Mouse (Mus musculus) liver, embryonic 12.5 days (tissue): Measurements from ENCODE around the gene Tbx1. TPM values are rescaled to one million over a fixed set of nuclear protein-coding genes. Genes with fewer than 3 reads are reported as not detected.
"Not testable (repeated sequence)": the region's sequence is repeated elsewhere in the genome, so short reads cannot be mapped to it uniquely, and the experiment has no call there.

Experiments
- ATAC-seq: fragments of 200-750 bp; cut with Nextera tagmentation; 2 replicates; pipeline ENCODE4 v1.8.0; 2017; ENCODE audit warnings: moderate number of reproducible peaks, mild to moderate bottlenecking, moderate library complexity
- H3K27ac ChIP-seq: fragments of 300-500 bp; sonication (generic); 2 replicates; pipeline ENCODE4 v1.5.1; 2016; ENCODE audit warnings: mild to moderate bottlenecking
- H3K27me3 ChIP-seq: fragments of 300-500 bp; sonication (generic); replicated peaks from 2 replicates; pipeline ENCODE4 v1.6.1; 2016; ENCODE audit warnings: mild to moderate bottlenecking, moderate library complexity
- H3K36me3 ChIP-seq: fragments of 300-500 bp; sonication (generic); 2 replicates; pipeline ENCODE4 v1.6.1; 2016; ENCODE audit warnings: mild to moderate bottlenecking, moderate library complexity
- H3K4me1 ChIP-seq: fragments of 300-500 bp; sonication (generic); 2 replicates; pipeline ENCODE4 v1.6.1; 2016
- H3K4me2 ChIP-seq: fragments of 300-500 bp; sonication (generic); 2 replicates; pipeline ENCODE4 v1.6.1; 2016; ENCODE audit warnings: mild to moderate bottlenecking, moderate library complexity
- H3K4me3 ChIP-seq: fragments of 300-500 bp; sonication (generic); 2 replicates; pipeline ENCODE4 v1.5.1; 2016; ENCODE audit warnings: mild to moderate bottlenecking, moderate library complexity
- H3K9ac ChIP-seq: fragments of 300-500 bp; sonication (generic); 2 replicates; pipeline ENCODE4 v1.6.1; 2016; ENCODE audit warnings: mild to moderate bottlenecking, moderate library complexity
- H3K9me3 ChIP-seq: fragments of 300-500 bp; sonication (generic); replicated peaks from 2 replicates; pipeline ENCODE4 v1.6.1; 2016; ENCODE audit warnings: mild to moderate bottlenecking, moderate library complexity
- WGBS: fragments of 180-500 bp; shearing (Covaris S2); methylation state at CpG from one replicate; pipeline ENCODE4 v1.1.7; 2016; ENCODE audit not compliant: insufficient replicate concordance; 5-methylcytosine and 5-hydroxymethylcytosine counted together
- polyA plus RNA-seq: library from polyadenylated mRNA; unstranded; fragments of >200 nt; fragmentation: Nextera tagmentation; extraction: Ambion mirVana; gene quantifications from 2 replicates; pipeline ENCODE4 v1.2.1, GENCODE M21; 2016

Tbx1 gene
- polyA plus RNA-seq, 1 experiment from 2014 or later, result not detected

GRCm38 (mm10) chr16:18564472-18564871 lies 26.0 kb downstream of the Tbx1 start:
- peaks cover 12% of the 10 kb centered on the region; the same call in 1 of the 2 replicates for H3K27me3 ChIP-seq
- H3K4me3 ChIP-seq, result no peak overlapping the region
- H3K9me3 ChIP-seq, result no peaks in the 10 kb centered on the region
- H3K36me3 ChIP-seq, result no peaks in the 10 kb centered on the region
- H3K4me2 ChIP-seq, result no peak overlapping the region
- no peak overlapping the region for H3K9ac ChIP-seq
- ATAC-seq, result no peak
- H3K27ac ChIP-seq, result no peak overlapping the region
- WGBS, result 83% methylated on average over 2 of the region's 2 CpGs
- H3K4me1 ChIP-seq, result no peaks in the 10 kb centered on the region

GRCm38 (mm10) chr16:18556461-18556860 lies 34.0 kb downstream of the Tbx1 start:
- H3K27ac ChIP-seq, result no peak overlapping the region
- no peak overlapping the region for H3K4me2 ChIP-seq
- no peak for ATAC-seq
- no peaks in the 10 kb centered on the region for H3K4me1 ChIP-seq
- H3K27me3 ChIP-seq, result no peaks in the 10 kb centered on the region
- no peaks in the 10 kb centered on the region for H3K9me3 ChIP-seq
- no peak overlapping the region for H3K4me3 ChIP-seq
- 60% methylated on average over 3 of the region's 3 CpGs for WGBS
- H3K36me3 ChIP-seq, result no peaks in the 10 kb centered on the region
- H3K9ac ChIP-seq, result no peak overlapping the region

DNA sequence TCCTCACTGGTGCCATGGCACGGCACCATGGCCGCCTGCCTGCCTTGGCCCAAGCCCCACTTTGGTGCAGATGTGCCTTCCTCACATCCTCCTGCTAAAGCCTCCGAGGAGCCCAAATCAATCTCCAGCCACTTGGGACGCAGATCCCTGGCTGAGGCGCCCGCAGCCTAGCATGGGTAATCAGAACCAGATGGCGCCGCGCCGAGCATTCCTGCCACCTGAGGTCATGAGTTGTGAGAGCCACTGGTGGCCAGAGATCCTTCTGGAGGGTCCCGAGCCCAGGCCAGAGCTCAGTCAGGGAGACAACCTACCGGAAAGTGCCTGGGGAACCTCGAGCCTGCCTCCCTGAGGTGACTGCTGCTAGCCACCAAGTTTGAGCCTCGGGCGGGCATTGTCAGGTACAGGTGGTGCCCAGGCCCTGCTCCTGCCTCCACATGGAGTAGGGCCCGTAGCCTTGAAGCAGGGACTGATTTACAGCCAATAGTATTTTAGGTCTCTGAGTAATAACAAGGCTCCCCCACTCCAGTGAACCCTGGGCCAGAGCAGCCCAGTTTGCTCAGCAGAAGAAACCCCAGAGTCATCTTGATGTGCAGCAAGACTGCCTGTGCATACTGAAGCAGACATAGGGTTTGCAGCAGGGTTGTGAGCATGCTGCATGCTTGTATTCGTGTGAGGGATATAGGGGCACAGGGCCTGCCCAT lies 35.1 kb downstream of the Tbx1 start:
- H3K4me3 ChIP-seq, result no peak overlapping the region
- no peak overlapping the region for H3K27ac ChIP-seq
- no peaks in the 10 kb centered on the region for H3K9me3 ChIP-seq
- WGBS, result 60% methylated on average over 17 of the region's 17 CpGs
- H3K9ac ChIP-seq, result no peak overlapping the region
- H3K36me3 ChIP-seq, result no peaks in the 10 kb centered on the region
- no peaks in the 10 kb centered on the region for H3K27me3 ChIP-seq
- no peak overlapping the region for H3K4me2 ChIP-seq
- H3K4me1 ChIP-seq, result no peaks in the 10 kb centered on the region
- ATAC-seq, result no peak

DNA sequence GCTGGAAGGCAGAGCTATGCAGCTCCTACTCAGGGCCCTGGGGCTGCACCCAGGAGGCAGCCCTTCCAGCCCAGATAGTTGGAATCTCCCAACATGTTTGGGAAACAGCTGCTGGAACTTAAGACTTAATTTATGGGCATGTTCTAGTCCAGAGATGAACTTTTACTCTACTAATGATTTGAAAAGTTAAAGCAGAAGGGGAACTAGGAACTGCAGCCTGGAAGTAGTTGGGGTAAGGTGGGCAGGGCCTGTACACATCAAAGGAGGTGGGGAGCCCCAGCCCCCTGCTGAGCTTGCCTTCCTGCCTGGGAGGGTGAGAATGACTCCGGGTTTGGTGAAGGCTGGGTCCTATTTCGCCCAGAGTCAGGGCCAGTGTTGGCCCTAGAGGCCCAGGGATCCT lies 35.8 kb downstream of the Tbx1 start:
- Histone ChIP-seq H3K4me1 (no peaks in the 10 kb centered on the region), H3K27ac (no peak overlapping the region), H3K9me3 (no peaks in the 10 kb centered on the region), H3K27me3 (no peaks in the 10 kb centered on the region), H3K9ac (no peak overlapping the region), H3K36me3 (no peaks in the 10 kb centered on the region), H3K4me3 (no peak overlapping the region), H3K4me2 (no peak overlapping the region)
- ATAC-seq, result no peak
- 46% methylated on average over 2 of the region's 2 CpGs for WGBS

DNA sequence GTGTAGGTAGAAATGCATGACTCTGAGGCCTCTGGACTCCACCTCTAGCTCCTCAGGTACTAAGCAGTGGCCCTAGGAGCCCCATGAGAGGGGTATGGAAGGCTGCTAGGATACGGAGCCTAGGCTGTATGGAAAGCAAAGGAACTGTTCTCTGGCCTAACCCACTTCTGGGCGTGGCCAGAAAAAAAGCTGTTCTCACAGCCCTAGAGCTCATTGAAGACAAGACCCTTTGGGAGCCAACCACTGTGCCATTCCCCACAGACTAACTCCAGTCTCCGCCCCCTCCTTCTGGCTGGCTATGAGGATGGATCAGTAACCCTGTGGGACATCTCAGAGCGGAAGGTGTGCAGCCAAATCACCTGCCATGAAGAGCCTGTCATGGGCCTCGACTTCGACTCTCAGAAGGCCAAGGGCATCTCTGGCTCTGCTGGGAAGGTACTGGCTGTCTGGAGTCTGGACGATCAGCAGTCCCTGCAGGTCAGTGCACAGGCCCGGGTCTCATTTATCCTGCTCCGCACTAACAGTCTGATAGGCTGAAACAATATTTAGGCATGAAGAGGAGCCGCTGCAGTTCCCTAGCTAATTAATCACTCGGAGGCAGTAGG lies 38.3 kb downstream of the Tbx1 start:
- Histone ChIP-seq H3K9me3 (no peaks in the 10 kb centered on the region), H3K36me3 (no peaks in the 10 kb centered on the region), H3K4me2 (no peak overlapping the region), H3K27me3 (no peaks in the 10 kb centered on the region), H3K4me1 (no peaks in the 10 kb centered on the region), H3K27ac (no peak overlapping the region), H3K4me3 (no peak overlapping the region), H3K9ac (no peak overlapping the region)
- ATAC-seq, result no peak
- 73% methylated on average over 11 of the region's 11 CpGs for WGBS

- 55% methylated on average over 9 of the region's 9 CpGs for WGBS
- no peak for ATAC-seq
- no peak overlapping the region for H3K9ac ChIP-seq
- no peaks in the 10 kb centered on the region for H3K27me3 ChIP-seq
- no peak overlapping the region for H3K4me2 ChIP-seq
- H3K9me3 ChIP-seq, result no peaks in the 10 kb centered on the region
- H3K4me3 ChIP-seq, result no peak overlapping the region
- no peaks in the 10 kb centered on the region for H3K4me1 ChIP-seq
- no peaks in the 10 kb centered on the region for H3K36me3 ChIP-seq
- no peak overlapping the region for H3K27ac ChIP-seq
Measured at GRCm38 (mm10) chr16:18551604-18552003, 38.9 kb downstream of the Tbx1 start.

DNA sequence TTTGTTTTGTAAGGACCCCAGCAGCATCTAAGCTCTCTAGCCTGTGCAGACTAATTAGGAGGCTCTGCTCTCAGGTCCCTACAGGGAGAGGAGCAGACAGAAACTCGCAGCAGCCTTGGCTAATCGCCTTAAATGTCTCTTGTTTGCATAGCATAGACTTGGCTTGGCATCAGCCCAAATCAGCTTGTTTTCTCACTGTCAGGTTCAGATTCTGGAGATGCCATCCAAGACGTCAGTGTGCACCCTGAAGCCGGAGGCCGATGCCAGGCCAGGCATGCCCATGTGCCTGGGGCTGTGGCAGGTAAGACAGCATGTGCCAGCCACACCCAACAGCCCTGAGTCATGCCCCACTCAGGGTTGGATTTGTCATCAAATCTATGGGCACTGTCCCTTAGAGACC lies 42.6 kb downstream of the Tbx1 start:
- no peaks in the 10 kb centered on the region for H3K36me3 ChIP-seq
- WGBS, result 72% methylated on average over 5 of the region's 5 CpGs
- H3K4me1 ChIP-seq, result no peaks in the 10 kb centered on the region
- no peak overlapping the region for H3K4me3 ChIP-seq
- no peaks in the 10 kb centered on the region for H3K27me3 ChIP-seq
- no peak overlapping the region for H3K4me2 ChIP-seq
- H3K9ac ChIP-seq, result no peak overlapping the region
- no peak for ATAC-seq
- no peaks in the 10 kb centered on the region for H3K9me3 ChIP-seq
- H3K27ac ChIP-seq, result no peak overlapping the region

- Histone ChIP-seq H3K4me1 (no peaks in the 10 kb centered on the region), H3K4me2 (no peak overlapping the region), H3K4me3 (no peak overlapping the region), H3K27ac (no peak overlapping the region), H3K36me3 (no peaks in the 10 kb centered on the region), H3K9me3 (no peaks in the 10 kb centered on the region), H3K9ac (no peak overlapping the region), H3K27me3 (no peaks in the 10 kb centered on the region)
- no peak for ATAC-seq
- 70% methylated on average over 8 of the region's 8 CpGs for WGBS
Measured at GRCm38 (mm10) chr16:18543151-18543829, 47.2 kb downstream of the Tbx1 start.

- Histone ChIP-seq H3K4me2 (no peak overlapping the region), H3K9me3 (no peaks in the 10 kb centered on the region), H3K27me3 (no peaks in the 10 kb centered on the region), H3K27ac (no peak overlapping the region), H3K4me1 (no peaks in the 10 kb centered on the region), H3K9ac (no peak overlapping the region), H3K36me3 (no peaks in the 10 kb centered on the region), H3K4me3 (no peak overlapping the region)
- WGBS, result 64% methylated on average over 6 of the region's 6 CpGs
- no peak for ATAC-seq
Measured at GRCm38 (mm10) chr16:18539281-18539680, 51.2 kb downstream of the Tbx1 start.

GRCm38 (mm10) chr16:18537407-18537990 lies 53.0 kb downstream of the Tbx1 start:
- no peaks in the 10 kb centered on the region for H3K27me3 ChIP-seq
- H3K4me3 ChIP-seq, result no peak overlapping the region
- H3K9me3 ChIP-seq, result no peaks in the 10 kb centered on the region
- H3K4me2 ChIP-seq, result no peak overlapping the region
- WGBS, result 76% methylated on average over 3 of the region's 3 CpGs
- no peaks in the 10 kb centered on the region for H3K4me1 ChIP-seq
- H3K9ac ChIP-seq, result no peak overlapping the region
- no peaks in the 10 kb centered on the region for H3K36me3 ChIP-seq
- ATAC-seq, result no peak
- no peak overlapping the region for H3K27ac ChIP-seq

DNA sequence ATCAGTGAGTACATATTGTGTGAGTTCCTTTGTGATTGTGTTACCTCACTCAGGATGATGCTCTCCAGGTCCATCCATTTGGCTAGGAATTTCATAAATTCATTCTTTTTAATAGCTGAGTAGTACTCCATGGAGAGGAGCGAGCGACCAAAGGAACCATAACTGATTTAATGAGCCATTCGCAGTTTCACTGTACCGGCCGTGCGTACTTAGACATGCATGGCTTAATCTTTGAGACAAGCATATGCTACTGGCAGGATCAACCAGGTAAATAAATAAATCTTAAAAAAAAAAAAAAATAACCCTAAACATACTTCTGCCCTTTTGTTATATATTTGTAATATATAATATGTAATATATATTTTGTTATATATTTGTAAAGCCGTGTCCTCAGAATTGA lies 57.4 kb downstream of the Tbx1 start:
- not testable (repeated sequence) for H3K4me1 ChIP-seq, H3K27ac ChIP-seq, H3K27me3 ChIP-seq, H3K4me3 ChIP-seq, H3K36me3 ChIP-seq, H3K4me2 ChIP-seq, H3K9me3 ChIP-seq, H3K9ac ChIP-seq
- 87% methylated on average over 7 of the region's 7 CpGs for WGBS
- peak; percentile 100 for ATAC-seq
